Mouse (Mus musculus) bone marrow, adult 2 months (tissue): ENCODE measurements at regions not wholly inside any gene's neighbourhood (a gene's known extent, or its start where the extent isn't known, plus 50 kb on each side); places are given as distances from the start of the nearest gene placed in this dataset.

Experiments used
- CTCF ChIP-seq: fragments of 200-500 bp; IDR thresholded peaks from 2 replicates; pipeline ENCODE4 v1.5.1; 2011; ENCODE audit warnings: low read length, control low read depth; ENCODE audit not compliant: control insufficient read depth, insufficient read depth
- POLR2A ChIP-seq: fragments of 200-500 bp; IDR thresholded peaks from 2 replicates; pipeline ENCODE4 v1.6.1; 2011; ENCODE audit warnings: low read depth, mild to moderate bottlenecking, control low read depth, low read length, borderline replicate concordance; ENCODE audit not compliant: control insufficient read depth

DNA sequence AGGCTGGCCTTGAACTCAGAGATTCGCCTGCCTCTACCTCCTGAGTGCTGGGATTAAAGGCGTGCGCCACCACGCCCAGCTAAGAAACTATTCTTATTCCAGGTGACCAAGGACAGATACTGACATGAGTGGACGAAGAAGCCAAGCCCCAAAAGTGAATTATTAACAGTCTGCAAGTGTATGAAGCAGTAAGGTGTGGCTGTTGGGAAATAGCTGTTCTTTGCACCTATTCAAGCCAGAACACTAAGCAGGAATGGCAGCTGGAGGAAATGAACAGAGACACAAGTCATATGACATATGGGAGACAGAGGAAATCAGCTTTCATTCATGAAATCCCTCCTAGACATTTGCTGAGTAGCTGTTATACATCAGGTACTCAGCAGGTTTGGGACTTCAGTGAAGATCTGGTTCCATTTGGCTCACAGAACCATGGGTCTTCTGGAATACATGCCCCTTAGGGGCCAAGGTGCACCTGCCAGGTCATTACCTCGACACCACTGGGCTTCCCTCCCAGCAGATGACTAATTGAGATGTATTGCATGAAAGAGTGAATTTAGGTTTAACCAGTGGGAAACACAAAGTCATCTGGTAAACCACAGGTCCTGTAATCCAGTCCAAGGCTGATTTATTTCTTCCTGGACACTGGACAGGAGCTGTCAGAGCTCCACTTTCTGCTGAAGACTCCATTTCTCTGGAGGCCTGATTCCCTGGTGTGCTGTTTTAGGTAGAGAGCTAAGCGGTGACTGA lies 101.0 kb upstream of the Adra1b start:
- TF ChIP-seq POLR2A: no peak
- no peak for TF ChIP-seq CTCF
